Mouse (Mus musculus): ENCODE measurements around the gene Myef2.
"Not testable (repeated sequence)": the region's sequence is repeated elsewhere in the genome, so short reads cannot be mapped to it uniquely, and the experiment has no call there.

Gene Myef2

DNA sequence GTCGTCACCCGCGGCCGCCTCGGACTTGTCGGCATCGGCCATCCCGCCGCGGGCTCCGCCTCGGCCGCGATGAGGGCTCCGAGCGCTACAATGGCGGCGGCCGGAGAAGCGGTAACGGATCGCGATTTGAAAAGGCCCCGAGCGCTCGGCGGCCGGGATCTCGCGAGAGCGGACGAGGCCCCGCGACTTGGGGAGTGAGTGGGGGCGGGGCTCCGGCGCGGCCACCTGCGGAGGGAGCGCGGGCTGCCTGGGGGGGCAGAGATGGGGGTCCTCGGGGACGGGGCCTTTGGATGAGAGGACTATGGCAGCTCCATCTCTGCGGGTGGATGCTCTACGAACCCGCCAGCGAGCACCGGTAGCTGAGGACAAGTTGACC is at the start of gene Myef2:
Myef2 (minus strand) TSS at position 185 of the 376 bp plus-strand sequence.
- peak; percentile 91 for DNase-seq (ENCODE audit: low read depth)

DNA sequence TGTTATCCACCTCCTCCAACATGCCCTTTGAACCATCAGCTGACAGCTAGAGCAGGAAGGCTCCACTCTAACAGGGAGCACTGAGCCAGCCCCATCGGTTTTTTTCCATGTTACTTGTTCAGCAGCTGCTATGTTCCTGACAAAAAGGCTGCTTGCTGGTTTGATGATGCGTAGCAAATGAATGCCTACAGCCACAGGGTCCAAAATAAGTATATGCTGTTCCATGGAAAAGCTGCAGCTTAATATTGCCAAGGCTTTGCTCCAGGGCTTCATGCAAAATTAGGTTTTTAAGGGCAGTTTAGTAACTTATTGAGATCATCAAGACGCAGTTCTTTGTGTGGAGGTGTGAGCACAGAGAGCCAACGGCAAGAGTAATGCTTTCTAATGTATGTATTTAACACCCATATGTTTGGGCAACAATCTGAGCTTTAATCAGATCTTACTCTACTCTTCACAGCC is 38.6 kb upstream of the Myef2 start:
- no peak for DNase-seq (ENCODE audit: low read depth)

DNA sequence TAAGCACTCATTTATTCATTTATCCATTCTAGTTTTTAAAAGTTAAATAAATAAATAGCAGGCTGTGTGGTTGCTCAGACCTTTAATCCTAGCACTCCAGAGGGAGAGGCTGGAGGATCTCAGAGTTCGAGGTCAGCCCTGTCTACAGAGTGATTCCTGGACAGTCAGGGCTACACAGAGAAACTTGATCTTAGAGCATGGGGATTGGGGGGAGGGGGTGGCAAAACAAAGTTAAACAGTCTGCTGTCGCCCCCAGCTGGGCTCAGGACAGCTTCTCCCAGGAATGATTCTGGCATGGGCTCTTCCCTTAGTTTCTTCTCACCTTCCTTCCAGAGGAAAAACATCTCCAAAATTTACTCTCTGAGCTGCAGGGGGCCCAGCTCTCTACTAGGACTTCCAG is 32.0 kb upstream of the Myef2 start:
- no peak for DNase-seq (ENCODE audit: low read depth)

DNA sequence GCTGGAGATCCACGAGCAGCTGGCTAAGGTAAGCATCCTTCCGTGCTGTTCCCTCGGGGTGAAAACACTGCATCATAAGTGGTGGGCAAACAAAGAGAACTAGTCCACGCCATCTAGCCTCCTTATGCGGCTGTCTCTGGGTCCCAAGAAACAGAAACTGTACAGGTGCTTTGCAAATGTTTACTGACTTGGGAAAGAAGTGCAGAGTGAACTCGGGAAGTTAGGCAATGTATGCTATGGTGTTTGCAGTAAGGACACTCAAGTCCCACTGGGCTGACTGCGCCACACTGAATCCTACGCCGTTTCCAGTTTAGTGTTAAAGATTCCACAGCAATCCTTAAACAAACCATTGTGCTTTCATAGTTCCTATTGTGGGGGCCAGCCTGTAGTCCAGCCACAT is 30.8 kb upstream of the Myef2 start:
- no peak for DNase-seq (ENCODE audit: low read depth)

DNA sequence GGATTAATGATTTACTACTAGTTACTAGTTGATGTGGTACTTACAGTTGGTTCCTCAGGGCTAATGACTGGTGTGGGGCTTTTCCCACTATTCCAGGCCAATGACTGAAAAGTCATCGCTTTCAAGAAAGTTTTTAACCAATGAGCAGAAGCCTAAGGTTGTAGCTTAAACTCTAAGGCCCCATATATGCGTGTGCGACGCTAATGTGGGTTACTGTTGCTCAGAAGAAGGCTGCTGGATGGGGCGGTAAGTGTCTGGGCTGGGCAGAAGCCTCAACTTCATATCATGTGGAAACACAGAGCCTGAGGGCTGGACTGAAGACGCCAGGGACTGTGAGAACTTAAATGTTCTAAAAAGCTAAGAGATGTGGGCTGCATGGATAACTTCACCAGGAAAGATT is 28.9 kb upstream of the Myef2 start, which contains the start of gene Slc12a1:
Slc12a1 (plus strand) TSS at position 118 of the 400 bp plus-strand sequence.
- DNase-seq (ENCODE audit: low read depth) = no peak

DNA sequence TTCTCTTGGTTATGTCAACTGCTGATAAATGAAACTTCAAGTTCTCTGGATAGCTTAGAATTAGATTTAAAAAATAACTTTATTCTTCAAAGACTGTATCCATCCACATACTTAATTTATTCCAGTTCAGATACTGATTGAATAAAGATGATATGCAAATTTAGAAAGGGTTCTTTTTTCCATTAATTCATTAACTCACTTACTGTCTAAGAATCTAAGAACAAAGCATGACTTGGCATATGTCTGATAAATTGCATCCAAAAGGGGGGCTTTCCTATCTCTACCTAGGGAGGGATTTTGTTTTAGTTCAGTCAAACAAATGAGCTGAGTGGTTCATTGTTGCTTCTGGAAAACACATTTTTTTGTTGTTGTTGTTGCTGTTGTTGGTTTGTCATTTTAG is 18.9 kb upstream of the Myef2 start:
- no peak for DNase-seq (ENCODE audit: low read depth)

DNA sequence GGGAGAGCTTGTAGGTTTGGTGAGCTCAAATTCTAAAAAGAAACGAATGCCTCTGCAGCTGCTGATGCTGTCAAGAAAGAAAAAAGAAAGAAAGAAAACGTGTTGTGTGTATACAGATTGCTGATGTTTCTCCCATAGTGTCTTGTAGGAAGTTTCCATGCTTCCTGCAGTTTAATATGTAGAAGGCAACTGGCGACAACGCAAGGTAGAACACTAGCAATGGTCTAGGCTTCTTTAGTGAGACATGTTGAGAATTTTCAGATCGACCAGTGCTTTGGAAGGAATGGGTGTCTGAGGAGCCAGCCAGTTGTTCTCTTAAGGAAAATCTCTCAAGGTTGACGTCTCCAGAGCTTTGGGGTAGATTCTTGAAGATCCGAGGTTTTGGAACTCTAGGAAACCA is 13.4 kb upstream of the Myef2 start:
- no peak for DNase-seq (ENCODE audit: low read depth)

DNA sequence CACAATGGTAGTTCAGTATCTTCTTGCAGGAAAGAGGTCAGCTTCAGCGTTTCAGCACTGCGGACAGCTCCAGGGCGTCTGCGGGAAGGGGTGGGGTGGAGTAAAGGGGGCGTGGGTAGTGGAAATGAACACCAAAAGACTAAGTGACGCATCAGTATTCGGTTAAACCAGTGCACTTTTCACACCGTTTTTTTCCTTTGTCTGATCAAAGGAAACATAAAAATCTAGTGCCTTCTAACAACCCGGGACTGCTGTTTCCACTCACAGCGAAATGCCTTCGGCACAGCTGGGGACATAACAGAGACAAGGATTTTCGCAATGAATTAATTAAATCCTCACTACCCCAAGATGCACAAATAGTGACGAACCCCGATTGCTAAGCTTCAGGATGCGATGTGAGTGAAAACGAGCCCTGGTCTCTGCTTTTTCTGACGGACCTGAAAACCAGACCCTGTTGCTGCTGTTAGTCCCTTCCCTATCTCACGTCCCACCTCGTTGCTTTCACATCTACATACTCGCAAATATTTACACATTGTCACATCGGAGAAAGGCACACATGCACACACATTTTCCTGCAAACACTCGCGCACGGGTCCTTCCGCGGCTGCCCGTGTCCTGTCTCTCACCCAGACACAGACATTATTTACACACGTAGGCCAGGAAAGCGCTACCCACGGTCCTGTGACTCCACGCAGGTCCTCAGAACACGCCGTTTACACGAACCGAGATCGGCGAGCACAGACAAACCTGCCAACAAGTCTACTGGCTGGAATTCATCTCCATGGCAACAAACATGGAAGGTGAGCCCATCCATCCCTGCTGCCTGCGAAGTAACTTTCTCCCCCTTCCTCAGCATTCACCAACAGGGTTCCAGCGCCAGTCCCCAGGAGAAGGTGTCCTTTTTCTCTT is 12.7 kb upstream of the Myef2 start, which contains the start of gene Ctxn2:
Ctxn2 (plus strand) TSS at position 790 of the 909 bp plus-strand sequence.
- peak; percentile 61 for DNase-seq (ENCODE audit: low read depth)

DNA sequence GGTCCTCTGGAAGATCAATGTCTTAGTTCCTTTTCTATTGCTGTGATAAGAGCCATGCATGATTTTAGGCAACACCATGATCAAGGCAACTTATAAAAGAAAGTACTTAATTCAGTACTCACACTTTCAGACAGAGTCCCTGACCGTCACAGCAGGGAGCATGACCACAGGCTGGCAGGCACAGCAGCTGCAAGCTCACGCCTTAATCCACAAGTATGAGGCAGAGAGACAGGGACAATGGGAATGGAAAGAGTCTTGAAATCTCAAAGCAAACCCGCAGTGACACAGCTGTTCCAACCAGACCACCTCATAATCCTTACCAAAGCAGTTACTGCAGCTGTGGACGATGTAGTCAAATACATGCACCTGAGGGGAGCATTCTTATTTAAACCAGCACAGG is 10.7 kb upstream of the Myef2 start:
- DNase-seq (ENCODE audit: low read depth) = no peak

DNA sequence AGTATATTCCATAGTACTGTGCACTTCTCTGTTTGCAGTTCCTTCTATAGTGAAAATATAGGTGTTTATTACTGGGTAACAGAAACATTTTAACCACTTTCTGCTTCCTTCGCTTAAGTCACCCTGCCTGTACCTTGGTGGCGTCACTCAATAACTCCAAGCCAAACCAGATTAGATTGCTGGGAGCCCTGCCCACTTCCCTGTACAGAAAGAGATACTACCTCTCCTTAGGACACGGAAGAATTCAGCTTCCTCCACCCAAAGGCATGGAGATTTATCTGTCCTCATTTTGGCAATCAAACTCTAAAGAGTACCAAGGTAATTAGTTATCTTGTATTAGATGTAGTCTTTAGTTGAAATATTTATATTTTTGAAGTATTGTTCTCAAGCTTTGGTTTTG is 3.3 kb upstream of the Myef2 start:
- no peak for DNase-seq (ENCODE audit: low read depth)

DNA sequence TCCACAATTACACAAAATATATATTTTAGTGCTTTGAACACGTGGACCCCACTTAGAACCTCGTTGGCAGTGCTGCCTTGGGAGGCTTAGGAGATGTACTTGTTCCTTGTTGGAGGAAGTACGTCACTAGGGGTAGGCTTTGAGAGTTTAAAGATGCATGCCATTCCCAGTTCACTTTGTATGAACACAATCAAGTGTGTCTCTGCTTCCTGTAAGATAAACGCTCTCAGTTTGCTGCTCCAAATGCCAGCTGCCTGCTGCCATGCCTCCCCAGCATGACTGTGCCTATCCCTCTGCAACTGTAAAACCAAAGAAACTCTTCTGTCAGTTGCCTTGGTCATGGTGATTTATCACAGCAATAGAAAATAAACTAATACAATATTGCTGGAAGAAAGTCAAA is 2.4 kb upstream of the Myef2 start:
- DNase-seq (ENCODE audit: low read depth) = no peak

DNA sequence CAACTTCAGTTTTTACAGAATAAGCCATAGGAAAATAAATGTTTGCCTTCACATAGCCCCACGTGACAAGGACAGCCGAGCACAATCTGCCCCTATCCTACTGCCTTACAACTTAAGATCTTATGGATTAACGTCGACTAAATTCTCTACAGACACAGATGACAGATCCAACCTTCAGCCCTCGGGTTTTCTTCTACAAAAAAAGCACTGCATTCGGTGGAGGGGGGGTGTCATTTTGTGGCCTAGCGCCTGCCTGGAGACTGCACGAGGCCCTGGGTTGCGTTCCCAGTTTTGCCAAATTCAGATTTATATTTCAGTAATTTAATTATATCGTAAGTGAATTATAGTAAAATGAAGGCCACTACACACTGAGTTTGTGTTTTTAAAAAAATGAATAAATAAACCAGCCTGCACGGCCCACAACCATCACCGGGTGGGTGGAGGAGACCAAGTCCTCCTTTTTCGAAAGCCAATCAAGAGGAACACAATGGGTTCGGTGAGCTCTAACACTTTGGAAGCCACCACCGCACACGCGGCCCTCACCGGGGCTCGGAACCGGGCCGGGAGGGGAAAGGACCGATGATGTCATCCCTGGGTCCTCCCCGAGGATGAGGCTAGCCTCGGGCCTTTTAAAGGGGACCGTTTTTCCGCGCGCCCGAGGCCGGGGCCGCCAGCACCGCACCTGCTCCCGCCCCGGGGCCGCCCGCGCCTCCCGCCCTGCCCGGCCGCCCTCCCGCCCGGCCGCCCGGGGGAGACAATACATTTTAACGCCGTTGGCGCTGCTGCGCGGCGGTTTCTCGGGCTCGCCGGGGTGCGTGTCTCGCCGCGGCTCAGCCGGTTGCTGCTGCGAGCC is 611 bp downstream of the Myef2 start:
- DNase-seq (ENCODE audit: low read depth) = peak; percentile 63

DNA sequence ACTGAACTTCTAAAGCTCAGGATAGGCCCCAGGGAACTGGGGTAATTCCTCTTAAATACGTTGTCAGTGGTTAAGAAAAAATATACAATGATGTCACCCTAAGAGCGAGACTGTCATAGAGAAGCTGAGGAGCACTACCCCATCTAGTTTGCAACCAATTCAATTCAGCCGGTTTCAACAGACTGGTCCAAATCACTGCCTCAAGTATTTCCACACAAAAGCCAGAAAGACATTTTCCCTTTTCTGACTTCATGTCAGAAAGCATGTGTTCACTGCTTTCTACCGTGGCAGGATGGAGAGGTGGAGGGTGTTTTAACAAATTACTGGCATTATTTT is 1.2 kb downstream of the Myef2 start:
- peak; percentile 42 for DNase-seq (ENCODE audit: low read depth)

DNA sequence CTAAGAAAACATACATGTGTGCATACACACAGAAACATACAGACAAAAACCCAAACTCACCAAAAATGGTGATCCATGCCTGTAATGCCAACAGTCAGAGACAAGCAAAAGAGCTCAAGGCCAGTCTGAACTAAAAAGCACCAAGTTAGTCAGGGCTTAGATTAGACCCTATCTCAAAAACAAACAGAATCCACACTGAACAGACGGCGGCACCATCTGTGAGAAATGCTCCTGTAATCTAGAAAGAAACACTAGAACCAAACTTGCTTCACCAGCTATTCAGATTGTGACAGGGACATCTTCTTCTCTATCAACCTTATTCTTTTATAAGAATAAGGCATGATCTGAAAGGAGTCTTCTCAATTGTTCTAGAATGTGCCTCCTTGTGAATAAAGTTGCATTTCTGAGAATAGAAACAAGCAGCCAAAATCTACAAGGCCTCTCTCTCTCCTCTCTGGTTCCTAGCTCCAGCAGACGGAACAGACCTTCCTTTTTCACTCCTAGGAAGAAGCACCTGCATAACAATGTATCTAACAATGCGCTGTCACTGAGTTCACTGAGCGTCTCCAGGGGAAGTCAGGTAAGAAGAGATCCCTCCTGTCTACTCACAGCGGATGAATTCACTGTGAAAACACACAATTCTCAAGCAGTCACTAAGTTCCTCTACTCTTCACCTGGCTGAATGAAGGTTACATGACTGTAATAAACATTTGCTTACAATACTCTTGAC is 3.9 kb downstream of the Myef2 start:
- DNase-seq (ENCODE audit: low read depth) = no peak

DNA sequence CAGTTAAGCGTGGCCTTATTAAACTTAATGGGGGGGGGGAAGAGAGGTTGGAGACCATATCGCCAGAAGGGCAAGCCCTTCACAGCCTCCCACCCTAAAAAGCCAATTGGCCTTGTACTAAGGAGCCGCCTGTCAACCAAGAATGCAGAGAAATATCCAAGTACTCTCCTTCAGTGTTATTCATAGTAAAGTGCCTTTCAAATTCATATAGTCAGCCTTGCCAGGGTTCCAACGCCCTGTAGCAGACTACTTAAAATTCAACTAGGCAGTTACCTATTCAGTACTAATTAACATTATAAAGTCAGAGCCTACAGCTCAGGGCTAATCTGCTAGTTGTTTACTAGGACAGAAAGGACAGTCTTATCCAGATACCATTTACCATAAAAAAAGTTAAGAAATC is 16.9 kb downstream of the Myef2 start:
- DNase-seq (ENCODE audit: low read depth) = not testable (repeated sequence)

DNA sequence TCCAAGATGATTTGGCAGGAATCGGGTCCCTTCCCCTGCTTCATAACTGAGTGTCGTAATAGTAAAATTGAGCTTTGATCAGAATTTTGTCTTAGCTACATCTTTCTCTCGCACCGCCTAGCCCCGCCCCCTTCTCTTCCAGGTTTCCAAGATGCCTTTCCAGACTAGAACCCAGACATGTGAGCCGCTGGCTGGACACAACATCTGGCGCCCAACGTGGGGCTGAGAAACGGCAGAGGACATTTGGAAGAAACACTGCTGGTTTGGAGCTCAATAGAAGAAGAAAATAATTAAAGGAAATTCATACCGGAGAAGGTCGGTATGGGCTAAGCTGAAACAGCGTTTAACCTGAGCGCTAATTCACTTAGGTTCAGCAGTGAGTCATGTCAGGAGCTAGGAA is 19.0 kb downstream of the Myef2 start:
- DNase-seq (ENCODE audit: low read depth) = not testable (repeated sequence)

DNA sequence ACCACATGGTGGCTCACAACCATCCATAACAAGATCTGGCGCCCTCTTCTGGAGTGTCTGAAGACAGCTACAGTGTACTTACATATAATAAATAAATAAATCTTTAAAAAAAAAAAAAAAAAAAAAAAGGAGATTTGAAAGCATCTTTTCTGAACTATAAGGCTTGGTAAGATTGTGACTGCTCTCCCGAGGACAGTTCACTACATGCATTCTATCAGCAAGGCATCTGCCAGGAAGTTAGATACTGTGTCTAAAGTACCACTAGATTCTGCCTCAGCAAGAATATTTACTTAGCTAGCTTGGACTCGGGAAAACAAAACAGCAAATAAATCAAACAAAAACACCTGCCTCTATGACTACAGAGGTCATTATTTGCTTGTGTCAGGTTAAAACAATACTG is 31.3 kb downstream of the Myef2 start:
- DNase-seq (ENCODE audit: low read depth) = not testable (repeated sequence)

DNA sequence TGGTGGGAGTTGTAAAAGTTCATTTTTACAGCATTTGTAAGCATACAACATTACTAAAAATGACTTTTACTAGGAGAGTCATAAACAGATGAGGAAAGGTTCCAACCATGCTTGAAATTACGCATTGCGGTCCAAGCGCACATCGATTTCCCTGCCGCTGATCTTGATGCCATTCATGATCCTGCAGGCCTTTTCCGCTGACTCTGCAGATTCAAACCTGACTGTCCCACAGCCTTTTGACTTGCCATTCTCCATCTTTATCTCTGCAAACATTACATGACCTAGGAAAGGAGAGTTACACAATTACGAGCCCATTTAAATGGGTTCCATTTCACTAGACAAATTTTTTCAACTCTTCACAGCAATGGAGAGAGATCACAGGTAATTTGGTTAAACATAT is 34.7 kb downstream of the Myef2 start:
- DNase-seq (ENCODE audit: low read depth) = no peak

DNA sequence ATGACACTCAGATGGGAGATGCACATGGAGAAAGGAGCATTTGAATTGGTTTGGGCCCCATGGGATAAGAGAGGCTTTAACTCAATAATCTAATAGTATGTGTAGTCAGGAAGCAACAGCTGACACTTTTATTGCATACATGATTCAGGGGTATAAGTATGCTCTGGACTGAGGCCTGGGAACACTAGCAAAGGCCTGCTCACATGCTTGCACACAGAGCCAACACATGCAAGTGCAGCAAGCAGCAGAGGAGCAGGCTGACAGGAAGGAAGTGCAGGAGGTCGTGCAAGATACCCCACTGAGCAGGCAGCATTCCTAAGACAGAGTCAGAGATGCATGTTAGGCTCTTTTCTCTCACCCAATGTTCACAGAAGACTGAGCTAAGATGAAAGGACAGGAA is 39.6 kb downstream of the Myef2 start:
- DNase-seq (ENCODE audit: low read depth) = no peak

DNA sequence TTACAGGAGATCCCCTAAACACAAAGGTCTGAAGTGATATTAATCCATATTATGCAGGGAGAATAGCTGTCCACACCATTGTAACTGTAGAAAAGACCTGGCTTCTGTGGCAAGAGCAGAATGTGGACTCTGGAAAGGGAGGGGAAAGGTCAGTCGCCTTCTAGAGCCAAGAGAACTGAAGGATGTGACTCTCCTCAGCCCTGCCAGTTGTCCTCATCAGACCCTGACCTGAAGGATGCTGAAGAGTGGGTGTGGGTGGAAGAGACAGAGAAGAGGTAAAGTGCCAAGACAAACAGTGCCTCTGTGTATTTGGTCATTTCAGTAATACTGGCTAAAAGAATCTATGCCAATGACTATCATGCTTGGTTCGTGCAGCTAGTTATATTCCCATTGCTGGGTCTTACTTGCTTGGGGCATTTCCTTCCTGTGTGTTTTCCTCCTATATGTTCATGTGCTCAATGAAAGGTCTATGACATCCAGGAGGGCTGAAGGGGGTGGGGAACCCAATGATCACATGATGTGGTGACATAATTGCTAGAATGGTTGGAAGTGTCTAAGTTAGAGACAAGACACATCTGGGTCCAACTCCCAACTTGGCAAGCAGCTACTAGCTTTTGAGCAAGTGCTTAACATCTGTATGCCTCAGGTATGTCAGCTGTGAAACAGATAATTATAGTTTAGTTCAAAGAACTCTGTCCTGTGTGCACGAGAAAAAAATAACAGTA is 50.2 kb downstream of the Myef2 start:
- no peak for DNase-seq (ENCODE audit: low read depth)

DNA sequence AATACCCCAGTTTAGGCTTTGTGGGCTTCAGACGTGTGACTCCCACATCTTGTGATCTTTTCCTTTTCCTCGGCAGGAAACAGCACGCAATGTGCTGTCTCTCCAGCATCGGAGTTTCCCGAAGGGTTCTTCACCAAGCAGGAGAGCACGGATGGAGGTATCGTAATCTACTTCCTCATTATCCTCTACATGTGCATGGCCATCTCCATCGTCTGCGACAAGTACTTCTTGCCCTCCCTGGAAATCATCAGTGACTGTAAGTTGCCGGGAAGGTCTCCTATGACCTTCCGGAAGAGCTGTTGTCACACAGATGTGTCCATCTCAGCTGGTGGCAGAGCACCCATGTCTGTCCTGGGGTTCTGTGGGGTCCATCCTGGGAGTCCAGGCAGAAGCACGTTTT is 54.8 kb downstream of the Myef2 start:
- DNase-seq (ENCODE audit: low read depth) = no peak

DNA sequence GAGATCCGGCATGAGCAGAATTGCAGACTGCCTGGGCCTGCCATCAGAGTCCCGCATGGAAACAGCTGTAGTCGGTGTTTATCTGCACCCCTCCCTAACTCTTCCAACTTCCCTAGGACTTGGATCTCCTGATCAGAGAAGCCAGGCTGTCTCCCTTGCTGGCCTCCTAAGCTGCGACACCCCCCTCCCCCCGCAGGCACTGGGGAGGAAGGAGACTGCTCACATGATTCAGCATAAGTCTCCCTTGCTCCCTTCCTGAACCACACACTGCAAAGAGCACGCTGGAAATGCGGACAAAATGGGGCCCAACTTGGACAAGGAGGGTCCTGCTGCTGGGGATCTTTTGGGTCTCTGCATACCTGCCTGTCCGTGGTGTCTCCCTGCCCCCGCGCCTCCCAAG is 55.6 kb downstream of the Myef2 start, which contains the start of gene Slc24a5:
Slc24a5 (plus strand) TSS at position 231 of the 400 bp plus-strand sequence.
- DNase-seq (ENCODE audit: low read depth) = no peak
